Mouse (Mus musculus): Measurements from ENCODE around the gene Nmt1.

The Nmt1 gene

GRCm38 (mm10) chr11:103028176-103028891 is at the start of gene Nmt1, which contains the start of gene Dcakd:
Gene Nmt1, plus strand, starts transcription at chr11:103028190.
Gene Dcakd, minus strand, starts transcription at chr11:103028333.
- peak; percentile 92 for DNase-seq (ENCODE audit: low spot score)

GRCm38 (mm10) chr11:102981151-102981890 is 46.7 kb upstream of the Nmt1 start:
- no peak for DNase-seq (ENCODE audit: low spot score)

- no peak for DNase-seq (ENCODE audit: low spot score)
Measured at GRCm38 (mm10) chr11:102984086-102984485, 43.9 kb upstream of the Nmt1 start.

GRCm38 (mm10) chr11:102984615-102985014 is 43.4 kb upstream of the Nmt1 start:
- no peak for DNase-seq (ENCODE audit: low spot score)

GRCm38 (mm10) chr11:102985160-102985559 is 42.8 kb upstream of the Nmt1 start:
- DNase-seq (ENCODE audit: low spot score), result no peak

GRCm38 (mm10) chr11:102989641-102990151 is 38.3 kb upstream of the Nmt1 start:
- no peak for DNase-seq (ENCODE audit: low spot score)

- DNase-seq (ENCODE audit: low spot score), result no peak
Measured at GRCm38 (mm10) chr11:102990152-102990663, 37.8 kb upstream of the Nmt1 start.

GRCm38 (mm10) chr11:102991681-102992080 is 36.3 kb upstream of the Nmt1 start:
- no peak for DNase-seq (ENCODE audit: low spot score)

- peak; percentile 90 for DNase-seq (ENCODE audit: low spot score)
Measured at GRCm38 (mm10) chr11:102992940-102993339, 35.0 kb upstream of the Nmt1 start.

GRCm38 (mm10) chr11:102993420-102994029 is 34.5 kb upstream of the Nmt1 start:
- DNase-seq (ENCODE audit: low spot score), result no peak

GRCm38 (mm10) chr11:102994952-102995351 is 33.0 kb upstream of the Nmt1 start:
- no peak for DNase-seq (ENCODE audit: low spot score)

GRCm38 (mm10) chr11:102996385-102996784 is 31.6 kb upstream of the Nmt1 start:
- DNase-seq (ENCODE audit: low spot score), result no peak

GRCm38 (mm10) chr11:102996991-102997770 is 30.8 kb upstream of the Nmt1 start:
- no peak for DNase-seq (ENCODE audit: low spot score)

GRCm38 (mm10) chr11:102998254-102998576 is 29.8 kb upstream of the Nmt1 start:
- DNase-seq (ENCODE audit: low spot score), result no peak

GRCm38 (mm10) chr11:102998577-102999316 is 29.2 kb upstream of the Nmt1 start:
- no peak for DNase-seq (ENCODE audit: low spot score)

GRCm38 (mm10) chr11:102999317-102999970 is 28.5 kb upstream of the Nmt1 start:
- no peak for DNase-seq (ENCODE audit: low spot score)

- no peak for DNase-seq (ENCODE audit: low spot score)
Measured at GRCm38 (mm10) chr11:103000111-103000510, 27.9 kb upstream of the Nmt1 start.

GRCm38 (mm10) chr11:103001063-103001462 is 26.9 kb upstream of the Nmt1 start:
- no peak for DNase-seq (ENCODE audit: low spot score)

- peak; percentile 65 for DNase-seq (ENCODE audit: low spot score)
Measured at GRCm38 (mm10) chr11:103003210-103003609, 24.8 kb upstream of the Nmt1 start.

GRCm38 (mm10) chr11:103004852-103005251 is 23.1 kb upstream of the Nmt1 start:
- DNase-seq (ENCODE audit: low spot score), result no peak

Data from testis, postnatal 10 days (tissue).